Mouse (Mus musculus): ENCODE data around the gene Snai3. TPM values are rescaled to one million over a fixed set of nuclear protein-coding genes. Genes with fewer than 3 reads are reported as not detected.

Gene Snai3
- total RNA-seq, 2 experiments from 2014 or later: not detected

DNA sequence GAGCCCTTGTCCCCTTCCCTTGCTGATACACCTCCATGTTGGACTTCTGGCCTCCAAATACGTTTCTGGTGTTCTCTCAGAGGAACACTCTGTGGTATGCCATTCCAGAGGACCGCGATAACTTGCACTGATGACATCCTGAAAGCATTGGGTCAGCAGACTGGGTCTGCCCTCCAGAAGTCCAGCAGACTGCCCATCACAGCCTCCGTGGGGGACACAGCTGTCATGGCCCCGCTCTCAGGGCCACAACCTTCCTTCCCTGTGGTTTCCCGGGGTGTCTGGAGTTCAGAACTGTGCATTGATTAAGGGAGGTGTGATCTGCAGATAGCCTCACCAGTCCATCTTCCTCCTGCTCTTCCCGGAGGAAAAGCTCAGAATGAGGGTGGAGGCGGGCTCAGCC, 2.0 kb upstream of the Snai3 start:
- intact Hi-C loops (cut with DNase I): no loop called here
- DNase-seq (ENCODE audit: extremely low spot score in 1 of 2, low spot score in 2 of 2): no peak

DNA sequence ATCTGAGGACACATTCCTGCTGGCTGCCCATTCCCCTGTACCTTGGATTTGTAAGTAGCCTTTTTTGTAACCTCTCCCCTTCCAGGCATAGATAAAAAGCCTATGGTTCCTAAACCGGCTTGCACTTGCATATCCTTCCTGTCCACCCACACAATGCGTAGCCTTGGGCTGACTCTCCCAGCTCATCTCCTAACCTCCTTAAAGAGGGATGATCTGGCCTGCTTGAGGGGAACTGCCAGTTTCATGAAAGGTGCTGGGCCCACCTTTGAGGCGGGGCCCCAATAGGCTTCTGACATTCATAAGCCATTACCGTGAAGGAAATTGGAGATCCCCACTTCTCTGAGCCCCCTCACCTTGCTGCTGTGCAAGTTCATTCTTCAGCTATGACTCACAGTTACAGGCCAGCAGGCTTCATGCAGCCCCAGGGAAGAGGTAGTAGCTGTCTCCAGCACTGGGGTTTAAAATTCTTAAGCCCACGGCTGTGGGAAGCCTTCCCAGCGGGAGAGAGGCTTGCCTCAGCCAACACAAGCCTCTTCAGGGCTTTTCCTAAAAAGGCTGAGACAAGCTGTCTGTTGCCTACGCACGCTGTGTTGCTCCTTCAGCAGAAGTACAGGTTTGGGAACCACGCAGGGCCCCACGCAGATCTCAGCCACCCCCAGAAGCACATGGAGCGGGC, 1.1 kb upstream of the Snai3 start:
- no peak for DNase-seq (ENCODE audit: extremely low spot score in 1 of 2, low spot score in 2 of 2)
- intact Hi-C loops (cut with DNase I): no loop called here

- intact Hi-C loops (cut with DNase I): no loop called here
- no peak for DNase-seq (ENCODE audit: extremely low spot score in 1 of 2, low spot score in 2 of 2)
Observed at GRCm38 (mm10) chr8:122459990-122460389, 543 bp downstream of the Snai3 start.

GRCm38 (mm10) chr8:122459218-122459900, 1.2 kb downstream of the Snai3 start:
- no peak for DNase-seq (ENCODE audit: extremely low spot score in 1 of 2, low spot score in 2 of 2)
- intact Hi-C loops (cut with DNase I): no loop called here

- intact Hi-C loops (cut with DNase I): no loop called here
- no peak for DNase-seq (ENCODE audit: extremely low spot score in 1 of 2, low spot score in 2 of 2)
Observed at GRCm38 (mm10) chr8:122457171-122457570, 3.4 kb downstream of the Snai3 start.

DNA sequence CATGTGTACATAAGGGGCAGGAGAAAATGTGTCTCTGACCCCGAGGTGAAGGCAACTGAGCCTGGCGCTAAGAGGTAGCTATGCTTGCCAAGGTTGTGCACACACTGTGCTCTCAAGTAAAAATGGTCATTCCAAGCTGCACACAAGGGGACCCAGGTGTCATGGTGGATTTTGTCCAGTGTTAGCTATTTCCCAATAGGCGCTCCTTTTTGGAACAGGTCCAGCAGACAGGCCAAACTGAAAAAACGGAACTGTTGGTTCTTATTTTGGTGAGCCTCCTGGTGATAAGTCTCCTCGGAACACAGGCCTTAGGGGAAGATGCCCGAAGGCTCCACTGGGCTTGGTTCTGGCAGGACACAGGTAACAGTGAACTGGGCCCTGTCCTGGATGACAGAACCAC, 6.1 kb downstream of the Snai3 start:
- no peak for DNase-seq (ENCODE audit: extremely low spot score in 1 of 2, low spot score in 2 of 2)
- intact Hi-C loops (cut with DNase I): no loop called here

- intact Hi-C loops (cut with DNase I): no loop called here
- DNase-seq (ENCODE audit: extremely low spot score in 1 of 2, low spot score in 2 of 2): no peak
Observed at GRCm38 (mm10) chr8:122452154-122452553, 8.4 kb downstream of the Snai3 start.

GRCm38 (mm10) chr8:122451161-122451703, 9.3 kb downstream of the Snai3 start:
- DNase-seq (ENCODE audit: extremely low spot score in 1 of 2, low spot score in 2 of 2): no peak
- intact Hi-C loops (cut with DNase I): no loop called here

DNA sequence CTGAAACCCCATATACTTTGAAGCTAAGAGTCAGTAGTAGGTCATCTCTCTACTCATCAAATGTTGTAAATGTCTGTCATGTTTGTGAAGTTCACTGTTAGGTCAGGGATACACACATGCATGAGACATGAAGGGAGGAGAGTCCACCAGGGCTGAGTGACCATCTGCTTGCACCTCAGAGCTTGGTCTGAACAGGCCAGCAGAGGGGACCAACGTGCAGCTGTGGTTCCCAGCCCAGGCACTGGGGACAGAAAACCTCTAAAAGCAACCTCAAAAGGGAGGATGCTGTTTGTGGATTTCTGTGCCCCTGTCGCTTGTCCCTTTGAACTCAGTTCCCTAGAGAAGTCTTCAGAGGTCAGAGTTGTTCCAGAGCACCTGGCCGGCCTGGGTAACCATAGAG, 15.3 kb downstream of the Snai3 start:
- no peak for DNase-seq (ENCODE audit: extremely low spot score in 1 of 2, low spot score in 2 of 2)
- intact Hi-C loops (cut with DNase I): no loop called here

GRCm38 (mm10) chr8:122444058-122444748, 16.3 kb downstream of the Snai3 start:
- peak; percentile 84 to 90 for DNase-seq (ENCODE audit: extremely low spot score in 1 of 2, low spot score in 2 of 2)
- intact Hi-C loops (cut with DNase I): no loop called here

DNA sequence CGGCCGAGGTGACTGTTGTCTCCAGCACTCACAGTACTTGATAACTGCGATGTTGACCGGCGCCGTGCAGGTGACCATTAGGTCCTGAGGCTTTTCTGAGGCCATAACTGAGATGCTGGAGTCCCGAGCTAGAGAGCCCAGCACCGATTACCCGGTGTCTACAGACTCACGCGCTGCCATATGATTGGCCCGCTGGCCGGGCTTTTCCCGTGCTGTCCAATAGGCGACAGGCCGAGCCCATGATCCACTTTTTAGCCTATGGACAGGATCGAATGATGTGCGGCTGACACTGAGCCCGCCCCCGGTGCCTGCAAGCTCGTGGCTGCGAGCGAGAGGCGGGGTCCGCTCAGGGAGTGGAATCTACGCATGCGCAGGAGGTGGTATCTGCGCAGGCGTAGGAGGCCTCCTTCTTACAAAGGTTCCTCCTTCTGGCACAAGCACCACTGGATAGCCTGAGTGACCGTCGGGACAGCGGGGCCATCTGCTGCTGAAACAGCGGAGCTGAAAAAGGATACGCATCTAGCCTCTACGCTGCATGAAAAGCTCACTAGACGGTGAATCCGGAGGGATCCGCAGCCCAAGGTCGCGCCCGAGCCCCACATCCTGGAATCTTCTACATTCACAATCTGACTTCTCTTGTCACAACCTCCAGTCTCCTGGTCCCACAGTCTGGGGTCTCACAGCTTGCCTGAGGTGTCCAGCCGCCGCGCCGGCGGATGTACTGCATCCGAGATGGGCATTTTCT, 17.1 kb downstream of the Snai3 start, which contains the start of gene Mvd:
Gene Mvd (minus strand): TSS at position 161 of the 745 bp plus-strand sequence.
- intact Hi-C loops (cut with DNase I): no loop called here
- DNase-seq (ENCODE audit: extremely low spot score in 1 of 2, low spot score in 2 of 2): peak; percentile 99 to 100

DNA sequence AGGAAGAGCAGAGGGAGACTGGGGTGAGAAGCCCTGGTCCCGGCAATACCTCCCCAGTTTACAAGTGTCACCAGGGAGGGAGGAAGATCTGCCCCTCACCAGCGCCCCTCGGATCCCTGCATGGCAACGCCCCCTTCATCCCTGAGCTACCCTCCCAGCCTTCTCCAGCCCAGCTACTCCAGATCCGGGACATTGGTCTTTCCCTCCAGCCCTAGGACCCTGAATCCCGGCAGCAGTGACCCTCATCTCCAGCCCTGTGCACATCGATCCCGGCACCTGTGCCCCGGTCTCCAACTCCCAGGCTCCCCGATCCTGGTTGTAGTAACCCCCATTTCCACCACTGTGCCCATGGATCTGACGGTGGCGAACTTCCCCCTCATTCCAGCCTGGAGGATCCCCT, 17.8 kb downstream of the Snai3 start:
- no peak for DNase-seq (ENCODE audit: extremely low spot score in 1 of 2, low spot score in 2 of 2)
- intact Hi-C loops (cut with DNase I): no loop called here

- DNase-seq (ENCODE audit: extremely low spot score in 1 of 2, low spot score in 2 of 2): no peak
- intact Hi-C loops (cut with DNase I): no loop called here
Observed at GRCm38 (mm10) chr8:122442356-122442755, 18.2 kb downstream of the Snai3 start.

DNA sequence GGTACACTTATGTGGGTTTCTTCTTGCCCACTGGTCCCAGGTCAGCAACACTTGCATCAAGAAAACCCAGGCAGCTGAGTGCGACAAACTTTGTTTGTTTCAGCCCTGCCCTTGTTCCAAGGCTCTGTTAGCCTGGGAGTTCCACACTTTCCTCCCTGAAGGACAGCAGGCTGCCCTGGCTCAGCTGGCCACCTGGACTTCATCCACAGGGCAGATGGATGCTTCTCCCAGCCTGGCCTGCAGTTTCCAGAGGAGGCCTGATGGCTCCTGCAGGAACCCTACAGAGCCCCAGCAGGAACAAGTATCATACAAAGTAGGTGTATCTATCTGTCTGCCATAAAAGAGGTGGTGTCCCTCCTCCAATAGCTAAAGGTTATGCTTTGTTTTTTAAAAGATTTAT, 19.2 kb downstream of the Snai3 start:
- DNase-seq (ENCODE audit: extremely low spot score in 1 of 2, low spot score in 2 of 2): no peak
- intact Hi-C loops (cut with DNase I): no loop called here

- no peak for DNase-seq (ENCODE audit: extremely low spot score in 1 of 2, low spot score in 2 of 2)
- intact Hi-C loops (cut with DNase I): no loop called here
Observed at GRCm38 (mm10) chr8:122439336-122439735, 21.2 kb downstream of the Snai3 start.

- no peak for DNase-seq (ENCODE audit: extremely low spot score in 1 of 2, low spot score in 2 of 2)
- intact Hi-C loops (cut with DNase I): no loop called here
Observed at GRCm38 (mm10) chr8:122437708-122438331, 22.7 kb downstream of the Snai3 start.

- DNase-seq (ENCODE audit: extremely low spot score in 1 of 2, low spot score in 2 of 2): no peak
- intact Hi-C loops (cut with DNase I): no loop called here
Observed at GRCm38 (mm10) chr8:122436586-122437125, 23.9 kb downstream of the Snai3 start.

GRCm38 (mm10) chr8:122436146-122436545, 24.4 kb downstream of the Snai3 start:
- intact Hi-C loops (cut with DNase I): no loop called here

More at GRCm38 (mm10) chr8:122436146-122436545, 24.4 kb downstream of the Snai3 start:
- DNase-seq (ENCODE audit: extremely low spot score in 1 of 2, low spot score in 2 of 2): no peak

Measured in left cerebral cortex, postnatal 10 days (tissue).